Mouse (Mus musculus) G1E (cell line): ENCODE measurements at regions not wholly inside any gene's neighbourhood (a gene's known extent, or its start where the extent isn't known, plus 50 kb on each side); places are given as distances from the start of the nearest gene placed in this dataset.

Source experiments
- ATAC-seq: 2 replicates; pipeline ENCODE4 v1.8.0; 2016; ENCODE audit warnings: mild to moderate bottlenecking; ENCODE audit not compliant: insufficient number of reproducible peaks, poor library complexity, low FRiP score, severe bottlenecking; ENCODE audit errors: extremely low read depth
- DNase-seq: peaks from one replicate; pipeline ENCODE4 v3.0.0; 2012; ENCODE audit warnings: low spot score
- H3K27me3 ChIP-seq: 2 replicates; pipeline ENCODE4 v1.6.1; 2012; ENCODE audit warnings: mild to moderate bottlenecking, low read length, inconsistent platforms; ENCODE audit not compliant: insufficient read depth
- H3K36me3 ChIP-seq: replicated peaks from 2 replicates; pipeline ENCODE3; 2012; ENCODE audit warnings: mild to moderate bottlenecking, inconsistent platforms
- H3K4me1 ChIP-seq: 2 replicates; pipeline ENCODE4 v1.6.1; 2012; ENCODE audit warnings: low read depth, low read length, inconsistent platforms, mixed read lengths; ENCODE audit not compliant: insufficient read depth
- H3K4me3 ChIP-seq: 2 replicates; pipeline ENCODE4 v1.5.1; 2012; ENCODE audit warnings: low read depth, mild to moderate bottlenecking, inconsistent platforms, low read length, moderate library complexity, mixed read lengths
- H3K9me3 ChIP-seq: replicated peaks from 2 replicates; pipeline ENCODE4 v1.6.1; 2012; ENCODE audit warnings: inconsistent platforms
- CTCF ChIP-seq: IDR thresholded peaks from 2 replicates; pipeline ENCODE4 v1.5.1; 2012; ENCODE audit warnings: low read depth, low read length, inconsistent platforms, mixed read lengths
- GATA1 ChIP-seq: IDR thresholded peaks from 2 replicates; pipeline ENCODE4 v1.6.1; 2012; ENCODE audit warnings: borderline replicate concordance, low read length, inconsistent platforms, mixed read lengths
- GATA2 ChIP-seq: IDR thresholded peaks from 2 replicates; pipeline ENCODE4 v1.6.1; 2012; ENCODE audit warnings: low read depth, low read length, inconsistent platforms, borderline replicate concordance
- POLR2AphosphoS5 ChIP-seq: IDR thresholded peaks from 2 replicates; pipeline ENCODE4 v1.6.1; 2012; ENCODE audit warnings: low read depth, low read length, inconsistent platforms; ENCODE audit not compliant: insufficient replicate concordance
- TAL1 ChIP-seq: conservative IDR thresholded peaks from 2 replicates; pipeline ENCODE4 v1.6.1; 2012; ENCODE audit warnings: low read depth, low read length, inconsistent platforms, mixed read lengths

DNA sequence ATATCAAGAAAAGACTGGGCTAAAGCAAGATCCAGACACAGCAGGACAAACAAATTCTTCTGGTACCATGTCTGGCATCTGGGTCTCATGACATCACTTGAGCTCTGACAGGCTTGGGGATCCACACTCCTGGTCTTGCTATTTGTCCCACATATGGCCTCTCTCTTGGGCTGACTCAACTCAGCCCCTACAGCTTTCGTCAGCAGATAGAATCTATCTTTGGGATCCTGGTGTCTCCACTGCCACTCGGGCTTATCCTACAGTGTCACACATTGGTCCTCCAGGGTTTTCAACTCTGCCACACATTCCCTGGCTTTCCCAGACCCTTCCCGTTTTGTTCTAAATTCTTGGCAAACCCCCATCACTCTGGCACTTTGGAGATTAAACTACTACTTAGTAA is 280.3 kb downstream of the Cxcl12 start:
- DNase-seq (no peak), ATAC-seq (no peak)
- Histone ChIP-seq H3K4me1 (no peaks in the 10 kb centered on the region), H3K4me3 (no peak overlapping the region), H3K9me3 (peaks cover 50% of the 10 kb centered on the region), H3K36me3 (no peaks in the 10 kb centered on the region), H3K27me3 (no peaks in the 10 kb centered on the region)
- TF ChIP-seq GATA2, result no peak
- no peak for TF ChIP-seq CTCF
- TF ChIP-seq GATA1, result no peak

DNA sequence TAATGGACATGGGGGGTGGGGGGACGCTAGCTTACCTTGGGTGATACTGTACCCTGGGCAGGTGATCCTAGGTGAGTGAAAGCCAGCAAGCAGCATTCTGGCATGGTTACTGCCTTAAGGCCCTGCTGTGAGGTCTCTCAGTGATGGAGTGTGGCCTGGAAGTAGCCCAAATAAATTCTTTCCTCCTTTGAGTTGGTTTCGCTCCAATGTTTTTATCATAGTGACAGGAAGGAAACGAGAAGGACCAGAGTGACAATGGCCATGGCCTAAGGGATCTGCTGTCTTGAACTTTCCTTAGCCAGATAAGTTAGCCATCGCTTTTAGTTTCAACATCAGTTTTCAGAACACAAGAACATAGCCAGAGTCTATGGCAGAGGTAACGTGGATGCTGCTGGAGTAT is 282.7 kb downstream of the Cxcl12 start:
- no peak for ATAC-seq
- H3K27me3 ChIP-seq, result no peaks in the 10 kb centered on the region
- H3K36me3 ChIP-seq, result no peaks in the 10 kb centered on the region
- no peaks in the 10 kb centered on the region for H3K4me1 ChIP-seq
- no peak for DNase-seq
- peaks cover 53% of the 10 kb centered on the region for H3K9me3 ChIP-seq
- no peak overlapping the region for H3K4me3 ChIP-seq
- TF ChIP-seq POLR2AphosphoS5, result no peak

DNA sequence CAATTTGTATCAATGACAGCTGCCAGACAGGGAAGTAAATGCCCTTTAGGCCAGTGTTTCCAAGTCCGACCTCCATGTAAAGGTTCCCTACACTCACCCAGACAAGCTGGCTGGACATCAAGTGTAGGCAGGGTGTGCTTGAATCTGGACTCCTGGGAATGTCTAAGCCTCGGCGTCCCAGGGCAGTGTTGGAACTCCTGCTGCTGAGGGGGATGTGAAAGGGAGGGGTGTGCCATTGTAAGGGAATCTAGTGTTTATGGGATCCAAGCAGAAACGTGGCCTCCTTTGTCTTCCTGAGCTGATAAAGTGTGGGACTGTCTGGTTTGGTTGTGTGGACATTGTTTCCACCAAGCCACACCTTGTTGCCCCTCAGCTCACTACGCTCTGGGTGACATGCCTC is 291.9 kb downstream of the Cxcl12 start:
- DNase-seq, result no peak
- no peak for ATAC-seq
- TF ChIP-seq TAL1 (no peak), GATA2 (no peak), CTCF (no peak), POLR2AphosphoS5 (no peak), GATA1 (no peak)
- Histone ChIP-seq H3K36me3 (no peaks in the 10 kb centered on the region), H3K9me3 (peaks cover 43% of the 10 kb centered on the region), H3K4me1 (no peaks in the 10 kb centered on the region), H3K27me3 (no peaks in the 10 kb centered on the region), H3K4me3 (no peak overlapping the region)

DNA sequence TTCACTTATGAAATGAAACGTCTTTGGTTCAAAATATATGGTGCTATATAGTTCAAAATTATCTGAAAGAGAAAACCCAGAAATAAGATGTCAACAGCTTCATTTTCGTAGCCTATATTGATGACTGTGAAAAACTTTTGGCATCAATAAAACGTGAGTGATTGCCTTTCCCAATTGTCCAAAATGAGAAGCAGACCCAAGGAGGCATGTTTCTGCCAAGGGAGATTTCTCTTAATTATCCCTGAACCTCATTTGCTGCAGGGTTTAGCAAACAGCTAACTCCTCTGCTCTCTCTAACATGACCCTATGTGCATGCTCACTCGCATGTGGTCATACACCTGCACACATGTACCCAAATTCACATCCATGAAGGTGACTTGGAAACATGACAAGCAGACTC is 296.8 kb downstream of the Cxcl12 start:
- no peaks in the 10 kb centered on the region for H3K36me3 ChIP-seq
- H3K9me3 ChIP-seq, result peaks cover 53% of the 10 kb centered on the region
- DNase-seq (no peak), ATAC-seq (no peak)
- TF ChIP-seq GATA1 (no peak), TAL1 (no peak), CTCF (no peak), POLR2AphosphoS5 (no peak), GATA2 (no peak)
- no peaks in the 10 kb centered on the region for H3K27me3 ChIP-seq
- H3K4me1 ChIP-seq, result no peaks in the 10 kb centered on the region
- no peak overlapping the region for H3K4me3 ChIP-seq

GRCm38 (mm10) chr6:117465606-117466174 is 297.4 kb downstream of the Cxcl12 start:
- H3K36me3 ChIP-seq, result no peaks in the 10 kb centered on the region
- no peak overlapping the region for H3K4me3 ChIP-seq
- no peaks in the 10 kb centered on the region for H3K4me1 ChIP-seq
- ATAC-seq (no peak), DNase-seq (no peak)
- H3K27me3 ChIP-seq, result no peaks in the 10 kb centered on the region
- H3K9me3 ChIP-seq, result peaks cover 55% of the 10 kb centered on the region
- TF ChIP-seq GATA1 (no peak), POLR2AphosphoS5 (no peak), TAL1 (no peak), CTCF (no peak), GATA2 (no peak)

DNA sequence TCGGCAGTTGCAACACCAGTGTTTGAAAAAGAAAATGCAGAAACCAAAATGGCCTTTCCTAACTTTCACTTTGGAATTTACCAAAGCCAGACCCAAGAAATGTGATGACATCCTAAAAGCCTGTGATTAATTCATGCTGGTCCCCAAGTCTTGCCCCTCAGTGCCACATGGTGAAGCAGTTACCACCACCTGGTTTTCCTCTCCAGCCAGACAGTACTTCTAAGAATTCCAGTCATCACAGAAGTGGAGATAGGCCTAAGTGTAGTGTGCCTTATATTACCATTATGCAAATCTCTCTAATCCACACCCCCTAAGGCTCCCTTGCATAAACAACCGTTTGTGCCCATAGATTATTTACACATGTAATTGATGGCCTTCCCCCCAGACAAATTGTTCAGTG is 311.0 kb downstream of the Cxcl12 start:
- ATAC-seq, result no peak
- DNase-seq, result no peak
- TF ChIP-seq TAL1 (no peak), GATA2 (no peak), CTCF (no peak), POLR2AphosphoS5 (no peak), GATA1 (no peak)
- Histone ChIP-seq H3K4me3 (no peak overlapping the region), H3K36me3 (no peaks in the 10 kb centered on the region), H3K4me1 (no peaks in the 10 kb centered on the region), H3K27me3 (no peaks in the 10 kb centered on the region), H3K9me3 (peaks cover 49% of the 10 kb centered on the region)

- no peak for ATAC-seq
- H3K4me3 ChIP-seq, result no peak overlapping the region
- H3K4me1 ChIP-seq, result no peaks in the 10 kb centered on the region
- H3K36me3 ChIP-seq, result no peaks in the 10 kb centered on the region
- H3K9me3 ChIP-seq, result peaks cover 45% of the 10 kb centered on the region
- DNase-seq, result no peak
- no peak for TF ChIP-seq CTCF
- TF ChIP-seq POLR2AphosphoS5, result no peak
- TF ChIP-seq GATA2, result no peak
- TF ChIP-seq TAL1, result no peak
- TF ChIP-seq GATA1, result no peak
- no peaks in the 10 kb centered on the region for H3K27me3 ChIP-seq
Measured at GRCm38 (mm10) chr6:117480396-117480795, 312.1 kb downstream of the Cxcl12 start.
